Mouse (Mus musculus): ENCODE results near the gene Ubxn11. TPM values are rescaled to one million over a fixed set of nuclear protein-coding genes. Genes with fewer than 3 reads are reported as not detected.

The Ubxn11 gene
- total RNA-seq, 2 experiments from 2014 or later, result 1.2 to 2.0 TPM

- DNase-seq, result no peak
These were observed 11.2 kb upstream of the Ubxn11 start for GRCm38 (mm10) chr4:134091225-134091529.

DNA sequence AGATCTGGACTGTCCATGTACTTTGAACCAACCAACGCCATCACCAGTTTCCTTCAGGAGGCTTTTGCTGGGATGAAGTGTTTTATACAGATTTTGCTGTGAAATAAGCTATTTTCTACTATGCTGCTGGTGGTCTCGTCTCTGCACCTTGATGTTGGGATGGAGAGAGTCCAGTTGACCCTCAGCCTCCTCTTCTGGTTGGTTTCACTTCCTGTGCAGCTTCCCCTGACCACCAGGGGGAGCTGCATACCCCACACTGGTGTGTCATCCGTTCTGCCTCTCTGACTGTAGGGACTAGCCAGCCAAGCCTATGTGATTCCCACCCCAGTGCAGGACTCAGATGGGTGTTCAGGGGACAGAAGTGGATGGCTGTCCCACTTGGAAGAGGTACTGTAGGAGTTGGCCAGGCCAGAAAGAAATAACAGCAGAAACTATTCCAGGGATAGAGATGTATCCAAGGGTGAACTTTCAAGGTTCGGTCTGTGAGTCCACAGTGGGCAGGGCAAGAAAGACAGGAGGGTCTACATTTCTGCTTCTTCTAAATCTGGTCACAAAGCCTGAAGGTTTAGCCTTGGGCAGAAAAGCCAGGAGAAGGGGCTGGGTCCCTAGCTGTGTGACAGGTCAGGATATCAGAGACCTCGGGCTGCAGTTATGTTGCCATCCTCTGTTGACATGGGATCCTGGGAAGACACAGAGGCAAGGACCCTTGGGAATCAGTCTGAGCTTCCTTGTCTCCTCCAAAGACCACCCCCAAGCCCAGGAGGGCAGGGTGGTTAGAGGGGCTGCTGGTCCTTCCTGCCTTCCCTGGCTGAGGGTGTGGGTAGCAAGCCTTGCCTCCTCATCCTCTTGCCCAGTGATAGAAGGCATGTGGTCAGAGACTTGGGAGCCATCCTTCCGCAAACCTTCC lies 9.7 kb upstream of the Ubxn11 start:
- DNase-seq, result peak; percentile 69

- no peak for DNase-seq
These were observed 8.3 kb upstream of the Ubxn11 start for GRCm38 (mm10) chr4:134094004-134094564.

DNA sequence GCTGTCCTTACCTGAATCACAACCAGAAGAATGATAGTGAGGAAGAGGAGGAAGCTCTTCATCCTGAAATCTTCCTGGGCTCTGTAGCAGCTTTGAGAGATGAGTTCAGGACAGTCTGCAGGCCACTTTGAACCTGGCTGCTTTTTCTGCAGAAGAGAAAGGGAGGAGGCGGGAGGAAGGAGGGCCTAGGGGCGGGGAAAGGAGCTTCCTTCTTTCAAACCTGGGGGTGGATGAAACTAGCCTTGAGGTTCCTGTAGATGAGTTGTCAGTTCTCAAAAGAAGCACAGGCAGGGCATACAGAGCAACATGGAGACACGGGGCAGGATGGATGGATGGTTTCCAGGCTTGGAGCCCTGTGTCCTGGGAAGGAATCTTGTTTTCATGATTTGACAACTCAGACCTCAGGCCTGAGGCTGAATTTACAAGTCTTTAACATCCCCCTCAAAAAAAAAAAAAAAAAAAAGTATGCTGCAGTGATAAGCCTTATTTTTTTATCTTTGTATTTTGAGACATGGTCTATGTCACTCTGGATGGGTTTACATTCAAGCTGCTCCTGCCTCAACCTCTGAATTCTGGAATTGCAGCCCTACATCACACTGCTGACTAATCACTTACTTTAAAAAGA lies 7.3 kb upstream of the Ubxn11 start, which contains the start of gene Cd52:
Cd52 (minus strand) TSS at position 160 of the 625 bp plus-strand sequence.
- no peak for DNase-seq

GRCm38 (mm10) chr4:134096120-134096519 lies 6.2 kb upstream of the Ubxn11 start:
- DNase-seq, result no peak

DNA sequence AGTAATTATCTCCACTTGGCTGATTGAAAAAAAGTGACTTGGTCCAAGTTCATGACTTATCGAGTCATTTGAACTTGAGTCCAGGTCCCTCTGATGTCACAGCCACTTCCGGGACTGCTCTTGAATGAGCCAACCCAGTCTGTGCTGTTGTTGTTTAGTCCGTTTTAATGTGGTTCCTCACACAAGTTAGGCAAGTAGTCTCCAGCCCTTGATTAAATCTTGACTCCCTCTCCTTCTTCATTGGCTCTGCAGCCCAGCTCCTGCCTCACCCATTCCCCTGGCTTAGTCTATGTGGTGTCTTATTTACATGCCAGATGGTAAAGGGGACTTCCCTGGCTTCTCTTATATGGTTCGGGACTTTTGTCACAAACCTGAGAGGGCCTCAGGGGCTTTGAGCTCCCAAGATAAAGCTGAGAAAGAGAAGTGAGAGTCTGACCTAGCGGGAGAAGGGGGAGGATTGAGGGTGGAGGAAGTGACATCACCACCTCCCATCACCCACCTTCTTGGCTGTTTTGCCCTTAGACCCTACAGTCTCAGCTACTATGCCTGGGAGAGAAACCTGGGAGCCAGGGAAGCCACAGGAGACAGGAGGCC lies 5.3 kb upstream of the Ubxn11 start:
- no peak for DNase-seq

GRCm38 (mm10) chr4:134098628-134099027 lies 3.7 kb upstream of the Ubxn11 start:
- no peak for DNase-seq

GRCm38 (mm10) chr4:134100245-134100644 lies 2.1 kb upstream of the Ubxn11 start:
- DNase-seq, result no peak

- no peak for DNase-seq
These were observed 361 bp downstream of the Ubxn11 start for GRCm38 (mm10) chr4:134102742-134103119.

DNA sequence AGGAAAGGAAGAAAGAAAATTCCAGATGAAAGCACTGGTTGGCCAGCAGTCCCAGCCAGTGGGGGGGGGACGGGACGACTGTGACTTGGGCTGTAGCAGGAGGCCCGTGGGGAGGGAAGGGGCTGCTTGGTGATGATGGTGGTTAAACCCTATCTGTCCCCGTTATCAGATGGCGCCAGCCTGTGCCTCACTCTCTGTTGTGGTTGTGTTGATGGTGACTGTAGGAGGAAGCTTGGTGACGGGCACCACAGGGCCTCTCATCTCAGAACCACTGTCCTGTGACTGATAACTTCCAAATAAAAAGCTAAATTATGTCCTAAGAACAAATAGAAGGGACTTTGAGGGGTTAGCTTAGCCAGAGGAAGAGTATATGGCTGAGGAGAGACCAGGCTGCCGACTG lies 3.7 kb downstream of the Ubxn11 start:
- no peak for DNase-seq

DNA sequence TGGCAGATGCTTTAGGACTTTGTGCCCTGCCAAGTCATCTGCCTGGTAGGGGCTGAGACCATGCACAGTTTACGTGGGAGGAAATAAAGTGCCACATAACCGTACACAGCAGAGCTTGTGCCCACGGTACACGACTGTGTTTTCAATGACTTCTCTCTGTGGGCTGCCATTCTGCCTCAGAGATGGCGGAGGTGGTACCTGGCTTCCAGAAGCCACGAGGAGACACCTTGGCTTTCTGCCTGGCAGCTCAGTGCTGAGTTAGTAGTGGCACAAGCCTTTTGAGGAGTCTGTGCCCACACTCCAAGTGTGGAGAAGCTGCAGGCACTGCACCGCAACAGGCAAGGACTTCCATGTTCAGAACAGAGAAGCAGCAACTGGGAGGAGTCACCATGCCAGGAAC lies 5.4 kb downstream of the Ubxn11 start:
- no peak for DNase-seq

DNA sequence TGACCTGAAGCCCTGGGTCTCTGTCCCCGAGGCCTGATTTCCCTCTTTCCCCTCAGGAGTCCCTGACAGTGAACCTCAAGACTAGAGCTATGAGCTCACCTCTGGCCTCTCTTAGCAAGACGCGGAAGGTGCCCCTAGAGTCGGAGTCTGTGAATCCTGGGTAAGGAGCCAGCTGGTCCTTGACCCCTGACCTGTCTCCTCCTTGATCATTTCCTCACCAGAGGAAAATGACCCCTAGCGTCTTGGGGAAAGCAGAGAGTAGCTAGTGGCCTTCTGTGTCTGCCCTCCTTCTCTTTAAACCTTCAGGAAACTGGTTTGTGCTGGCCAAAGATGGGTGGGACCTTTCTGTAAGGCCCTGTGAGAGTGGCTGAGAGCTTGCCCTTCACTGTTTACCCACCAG lies 5.8 kb downstream of the Ubxn11 start:
- no peak for DNase-seq

DNA sequence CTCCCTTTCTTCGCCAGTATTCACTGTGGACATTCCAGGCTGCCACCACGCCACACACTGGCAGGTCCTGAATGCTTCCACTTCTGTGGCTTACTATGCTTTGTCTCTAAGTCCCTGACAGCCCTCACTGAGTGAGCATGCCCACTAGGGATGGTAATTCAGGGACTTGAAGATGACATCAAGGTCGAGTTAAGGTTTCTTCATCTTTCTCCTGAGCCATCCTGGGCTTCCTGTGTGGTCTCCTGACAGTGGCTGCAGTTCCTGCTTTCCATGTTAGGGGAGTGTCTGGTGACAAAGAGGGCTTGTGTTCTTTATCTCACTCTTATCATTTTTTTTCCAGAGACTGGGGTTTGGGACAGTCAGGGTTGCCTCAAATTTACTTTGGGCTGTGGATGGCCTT lies 8.3 kb downstream of the Ubxn11 start:
- no peak for DNase-seq

DNA sequence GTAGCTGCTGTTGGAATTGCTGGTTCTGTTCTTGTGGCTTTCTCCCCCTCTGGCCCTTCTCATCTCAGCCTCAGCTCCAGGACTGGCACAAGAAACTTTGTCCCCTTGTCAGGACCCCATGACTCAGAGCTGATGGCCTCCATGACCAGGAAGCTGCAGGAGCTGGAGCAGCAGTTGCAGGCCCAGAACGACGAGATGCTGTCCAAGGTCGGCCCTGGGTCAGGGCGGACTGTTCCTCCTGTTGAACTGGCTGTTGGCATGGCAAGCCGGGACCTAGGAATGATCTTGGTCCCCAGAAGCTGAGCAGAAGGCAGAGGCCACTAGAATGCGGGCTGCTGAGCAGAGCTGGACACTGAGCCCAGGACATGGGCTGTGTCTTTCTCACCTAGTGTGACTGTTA lies 10.0 kb downstream of the Ubxn11 start:
- DNase-seq, result no peak

- no peak for DNase-seq
These were observed 11.1 kb downstream of the Ubxn11 start for GRCm38 (mm10) chr4:134113356-134113994.

DNA sequence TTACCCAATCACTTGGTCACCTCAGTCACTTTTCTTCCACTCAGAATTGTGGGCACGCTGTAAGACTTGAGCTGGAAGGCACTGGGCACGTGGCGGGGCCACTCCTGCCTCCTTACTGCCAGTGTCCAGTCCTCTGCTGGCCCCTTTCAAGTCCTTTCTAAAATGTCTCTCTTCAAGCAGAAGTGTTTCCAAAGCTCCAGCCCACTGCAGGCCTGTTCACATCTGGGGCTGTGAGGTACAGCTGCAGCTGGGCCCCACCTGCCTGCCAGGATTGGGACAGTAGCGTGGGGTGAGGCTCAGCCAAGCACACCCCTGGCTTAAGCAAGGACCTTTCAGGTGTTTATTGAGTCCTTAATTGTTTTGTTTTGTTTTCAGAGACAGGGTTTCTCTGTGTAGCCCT lies 11.7 kb downstream of the Ubxn11 start:
- DNase-seq, result no peak

GRCm38 (mm10) chr4:134115215-134116144 lies 13.1 kb downstream of the Ubxn11 start:
- no peak for DNase-seq

- no peak for DNase-seq
These were observed 14.1 kb downstream of the Ubxn11 start for GRCm38 (mm10) chr4:134116501-134116900.

GRCm38 (mm10) chr4:134117012-134117411 lies 14.6 kb downstream of the Ubxn11 start:
- DNase-seq, result no peak

GRCm38 (mm10) chr4:134118126-134118800 lies 15.9 kb downstream of the Ubxn11 start:
- DNase-seq, result no peak

GRCm38 (mm10) chr4:134119042-134119441 lies 16.7 kb downstream of the Ubxn11 start:
- DNase-seq, result no peak
